Mouse (Mus musculus): Measurements from ENCODE around the gene Ddx18.

Ddx18 gene

GRCm38 (mm10) chr1:121527600-121528398, 40.0 kb downstream of the Ddx18 start:
- no peak for DNase-seq (ENCODE audit: low spot score)

GRCm38 (mm10) chr1:121527061-121527460, 40.7 kb downstream of the Ddx18 start:
- DNase-seq (ENCODE audit: low spot score), result no peak

GRCm38 (mm10) chr1:121518609-121519008, 49.2 kb downstream of the Ddx18 start:
- DNase-seq (ENCODE audit: low spot score), result no peak

- no peak for DNase-seq (ENCODE audit: low spot score)
Measured at GRCm38 (mm10) chr1:121511966-121512365, 55.8 kb downstream of the Ddx18 start.

GRCm38 (mm10) chr1:121511186-121511585, 56.6 kb downstream of the Ddx18 start:
- no peak for DNase-seq (ENCODE audit: low spot score)

- no peak for DNase-seq (ENCODE audit: low spot score)
Measured at GRCm38 (mm10) chr1:121510420-121511140, 57.2 kb downstream of the Ddx18 start.

- DNase-seq (ENCODE audit: low spot score), result no peak
Measured at GRCm38 (mm10) chr1:121508729-121509128, 59.1 kb downstream of the Ddx18 start.
